Mouse (Mus musculus) bone marrow, adult 2 months (tissue): ENCODE results near the gene Pde4a.

Experiments
- CTCF ChIP-seq: fragments of 200-500 bp; IDR thresholded peaks from 2 replicates; pipeline ENCODE4 v1.5.1; 2011; ENCODE audit warnings: low read length, control low read depth; ENCODE audit not compliant: control insufficient read depth, insufficient read depth
- POLR2A ChIP-seq: fragments of 200-500 bp; IDR thresholded peaks from 2 replicates; pipeline ENCODE4 v1.6.1; 2011; ENCODE audit warnings: low read depth, mild to moderate bottlenecking, control low read depth, low read length, borderline replicate concordance; ENCODE audit not compliant: control insufficient read depth

DNA sequence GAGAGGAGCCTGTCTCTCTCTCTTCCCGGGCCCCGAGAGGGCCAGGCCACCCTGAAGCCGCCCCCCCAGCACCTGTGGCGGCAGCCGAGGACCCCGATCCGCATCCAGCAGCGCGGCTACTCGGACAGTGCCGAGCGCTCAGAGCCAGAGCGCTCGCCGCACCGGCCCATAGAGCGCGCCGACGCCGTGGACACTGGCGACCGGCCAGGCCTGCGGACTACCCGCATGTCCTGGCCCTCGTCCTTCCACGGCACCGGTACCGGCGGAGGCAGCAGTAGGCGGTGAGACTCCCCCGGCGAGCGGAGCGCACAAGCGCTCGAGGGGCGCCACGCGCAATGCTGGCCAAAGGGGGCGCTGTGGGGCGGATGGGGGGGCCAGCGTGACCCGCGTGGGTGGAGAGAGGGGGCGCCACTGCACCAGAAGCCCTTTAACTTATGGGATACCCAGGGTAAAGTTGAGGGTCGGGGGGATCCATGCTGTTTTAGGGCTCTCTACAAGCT, 488 bp downstream of the Pde4a start:
- TF ChIP-seq POLR2A (no peak), CTCF (no peak)
